Mouse (Mus musculus) Patski (cell line): ENCODE data around the gene Pex14. TPM values are rescaled to one million over a fixed set of nuclear protein-coding genes. Genes with fewer than 3 reads are reported as not detected.

ENCODE experiments used
- ATAC-seq: fragments of 100-300 bp; one replicate; pipeline ENCODE4 v1.8.0; 2021
- CTCF ChIA-PET: fragments of 350-600 bp; sonication (Branson Sonifier 250); formaldehyde crosslinking; loops from one replicate; lab custom pipeline; 2022; ENCODE audit warnings: inconsistent platforms; lab: Charles Lee
- POLR2A ChIA-PET: fragments of 350-600 bp; sonication (Branson Sonifier 250); formaldehyde crosslinking; loops from one replicate; lab custom pipeline; 2022; ENCODE audit warnings: antibody characterized with exemption, inconsistent platforms; lab: Charles Lee
- DNase-seq: peaks from one replicate; pipeline ENCODE4 v3.0.0-alpha.2; 2011; ENCODE audit warnings: low read depth, low spot score
- H3K27me3 ChIP-seq: fragments of 371-371 bp; one replicate; pipeline ENCODE4 v1.5.1; 2021
- CTCF ChIP-seq: fragments of 100-300 bp; IDR thresholded peaks from one replicate; pipeline ENCODE4 v1.5.1; 2021
- in situ Hi-C: fragments of 300-500 bp; cut with MboI; formaldehyde crosslinking; loops from 3 replicates; pipeline ENCODE4 v1.11.1; 2018; ENCODE audit warnings: low pct_unique_long_range_greater_than_20kb, mixed read lengths
- polyA plus RNA-seq: library from polyadenylated mRNA; unstranded; gene quantifications from one replicate; pipeline ENCODE4 v1.2.3, GENCODE M21; 2021

Gene Pex14
- polyA plus RNA-seq, 1 experiment from 2014 or later: 41.3 TPM

- no peaks in the 10 kb centered on the region for H3K27me3 ChIP-seq
- in situ Hi-C loops: no loop called here
- DNase-seq (no peak), ATAC-seq (no peak)
- ChIA-PET POLR2A (interaction anchor here (1.5 kb wide), 1 partner anchor 13 kb away, joined by 3 read pairs; no protein-coding TSS in a partner anchor), CTCF (no interaction called here)
- no peak for TF ChIP-seq CTCF
These were observed 62.0 kb downstream of the Pex14 start for GRCm38 (mm10) chr4:149037706-149038105.

DNA sequence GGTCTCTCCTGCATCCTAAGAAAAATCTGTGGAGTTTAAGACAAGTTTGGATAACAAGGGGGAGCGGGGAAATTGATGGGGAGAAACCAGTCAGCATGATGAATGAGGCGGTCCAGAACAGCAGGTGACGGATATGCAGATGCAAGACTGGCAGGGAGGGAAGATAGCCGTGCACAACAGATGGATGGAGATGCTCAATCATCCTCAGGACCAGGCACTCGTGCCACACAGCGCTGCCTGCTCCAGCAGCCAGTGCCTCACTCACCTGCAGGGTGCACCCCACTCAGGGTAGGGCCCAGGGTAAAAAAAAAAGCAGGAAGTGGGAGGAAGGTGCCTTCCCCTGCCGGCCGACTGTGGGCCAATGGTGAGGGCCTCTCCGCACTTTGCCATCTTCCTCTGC, 63.1 kb downstream of the Pex14 start:
- no peaks in the 10 kb centered on the region for H3K27me3 ChIP-seq
- TF ChIP-seq CTCF: no peak
- ChIA-PET CTCF (no interaction called here), POLR2A (no interaction called here)
- no peak for DNase-seq
- in situ Hi-C loops: no loop called here
- ATAC-seq: no peak

DNA sequence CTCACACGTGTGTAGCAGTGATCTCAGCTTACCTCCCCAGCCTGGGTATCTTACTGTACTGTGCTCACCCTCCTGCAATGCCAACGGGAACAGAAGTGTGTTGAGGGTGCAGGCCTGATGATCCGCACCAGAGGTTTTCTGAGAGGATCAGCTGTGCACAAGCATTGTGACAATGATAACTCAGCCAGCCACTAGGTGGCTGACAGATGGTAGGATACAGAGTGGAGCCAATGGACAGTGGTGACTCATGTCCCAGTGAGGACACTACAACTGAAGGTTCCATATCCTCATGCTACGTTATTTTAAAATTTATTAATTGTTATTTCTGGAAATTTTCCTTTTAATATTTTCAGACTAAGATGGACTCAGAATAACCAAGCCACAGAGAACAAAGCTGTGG, 68.2 kb downstream of the Pex14 start:
- no peak for DNase-seq
- no peak for TF ChIP-seq CTCF
- ATAC-seq: no peak
- in situ Hi-C loops: no loop called here
- H3K27me3 ChIP-seq: no peaks in the 10 kb centered on the region
- CTCF ChIA-PET: interaction anchor here (1.2 kb wide), 1 partner anchor 10 kb away, joined by 3 read pairs; no protein-coding TSS in a partner anchor
- POLR2A ChIA-PET: interaction anchor here (1.1 kb wide), 1 partner anchor 42 kb away, joined by 3 read pairs; no protein-coding TSS in a partner anchor

DNA sequence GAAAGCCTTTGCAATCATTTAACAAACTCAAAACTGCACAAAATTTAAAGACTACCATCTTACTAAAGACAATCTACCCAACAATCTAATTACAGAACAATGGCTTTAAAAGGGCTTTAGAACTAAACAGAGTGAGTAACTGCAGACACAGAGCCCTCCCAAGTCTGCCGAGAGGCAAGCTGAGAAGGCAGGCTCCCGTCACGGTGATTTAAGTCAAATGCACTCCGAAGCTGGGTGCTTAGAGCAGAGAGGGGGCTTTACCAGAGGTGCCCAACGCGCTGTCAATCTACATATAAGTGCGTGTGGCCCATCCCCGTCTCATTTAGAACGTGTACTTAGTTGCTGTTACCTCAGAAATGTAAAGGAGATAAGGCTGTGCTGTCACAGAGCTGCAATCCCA, 72.1 kb downstream of the Pex14 start:
- no peaks in the 10 kb centered on the region for H3K27me3 ChIP-seq
- no peak for TF ChIP-seq CTCF
- ATAC-seq (no peak), DNase-seq (no peak)
- POLR2A ChIA-PET: no interaction called here
- CTCF ChIA-PET: no interaction called here
- in situ Hi-C loops: no loop called here

DNA sequence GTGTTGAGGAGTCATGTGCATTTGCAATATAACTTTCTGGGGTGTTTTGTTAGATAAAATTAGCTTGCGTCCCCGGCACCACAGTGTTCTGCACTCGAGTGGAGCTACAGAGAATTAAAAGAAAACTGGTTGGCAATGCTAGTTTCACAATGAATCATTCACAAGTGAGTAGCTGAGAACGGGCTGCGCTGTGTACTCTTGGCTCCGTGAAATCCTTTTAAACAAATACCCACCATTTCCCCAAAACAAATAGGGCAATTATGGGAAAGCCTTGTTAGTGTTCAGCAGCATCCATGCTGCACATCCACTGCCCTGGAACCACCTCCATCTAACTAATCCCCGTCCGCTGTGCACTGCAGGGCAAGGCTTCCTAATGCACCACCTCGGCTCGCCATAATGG, 74.4 kb downstream of the Pex14 start:
- in situ Hi-C loops: no loop called here
- no peak for ATAC-seq
- CTCF ChIA-PET: interaction anchor here (1.6 kb wide), 1 partner anchor 9 kb away, joined by 4 read pairs; no protein-coding TSS in a partner anchor
- DNase-seq: no peak
- no peak for TF ChIP-seq CTCF
- no peaks in the 10 kb centered on the region for H3K27me3 ChIP-seq
- POLR2A ChIA-PET: interaction anchor here (1.4 kb wide), 1 partner anchor 13 kb away, joined by 3 read pairs; no protein-coding TSS in a partner anchor

DNA sequence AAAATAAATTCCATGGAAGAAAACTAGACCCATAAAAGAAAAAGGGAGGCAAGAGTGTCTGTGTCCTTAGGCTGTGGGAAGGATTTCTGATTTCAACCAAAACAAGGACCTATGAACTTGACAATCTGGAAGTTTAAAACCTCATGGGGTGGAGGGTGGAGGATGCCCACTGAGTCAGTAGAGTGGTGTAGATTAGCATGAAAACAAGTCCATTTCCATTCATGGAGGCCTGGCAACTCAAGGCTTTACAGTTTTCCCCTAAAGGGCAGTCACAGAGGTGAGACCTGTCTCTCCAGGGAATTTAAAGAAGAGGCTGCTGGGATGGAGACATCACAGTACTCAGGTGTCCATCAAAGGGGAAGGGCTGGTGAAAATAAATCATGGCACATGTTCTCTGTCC, 78.7 kb downstream of the Pex14 start:
- in situ Hi-C loops: no loop called here
- ChIA-PET CTCF (interaction anchor here (1.1 to 1.4 kb wide), 2 partner anchors 10 to 29 kb away, joined by 3 to 4 read pairs; no protein-coding TSS in a partner anchor), POLR2A (no interaction called here)
- no peaks in the 10 kb centered on the region for H3K27me3 ChIP-seq
- no peak for TF ChIP-seq CTCF
- no peak for ATAC-seq
- no peak for DNase-seq

GRCm38 (mm10) chr4:149019456-149019855, 80.2 kb downstream of the Pex14 start:
- in situ Hi-C loops: no loop called here
- ATAC-seq (no peak), DNase-seq (no peak)
- ChIA-PET POLR2A (no interaction called here), CTCF (no interaction called here)
- TF ChIP-seq CTCF: no peak
- no peaks in the 10 kb centered on the region for H3K27me3 ChIP-seq

DNA sequence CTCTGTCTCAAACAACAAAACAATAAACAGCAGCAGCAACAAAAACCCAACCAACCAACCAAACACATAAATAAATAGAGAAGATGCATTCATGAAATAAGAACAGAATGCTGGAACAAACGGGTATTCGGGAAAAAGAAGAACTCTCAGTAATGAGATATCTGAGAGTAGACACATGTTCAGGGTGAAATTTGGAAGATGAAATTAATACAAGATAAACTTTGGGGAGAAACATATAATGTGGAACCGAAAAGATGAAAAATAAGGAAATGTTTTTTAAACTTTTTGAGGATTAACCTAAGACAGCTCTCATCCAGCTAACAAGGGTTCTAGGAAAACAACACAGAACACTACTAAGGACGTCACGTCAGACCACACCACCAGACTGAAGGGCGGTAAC, 92.9 kb downstream of the Pex14 start:
- POLR2A ChIA-PET: no interaction called here
- in situ Hi-C loops: no loop called here

GRCm38 (mm10) chr4:149006107-149006506, 93.6 kb downstream of the Pex14 start:
- DNase-seq: no peak
- POLR2A ChIA-PET: no interaction called here
- no peaks in the 10 kb centered on the region for H3K27me3 ChIP-seq
- in situ Hi-C loops: no loop called here
- TF ChIP-seq CTCF: no peak
- CTCF ChIA-PET: no interaction called here
- no peak for ATAC-seq

More for the DNA sequence above, 92.9 kb downstream of the Pex14 start:
- no peak for ATAC-seq
- TF ChIP-seq CTCF: no peak
- H3K27me3 ChIP-seq: no peaks in the 10 kb centered on the region
- DNase-seq: no peak
- CTCF ChIA-PET: no interaction called here

GRCm38 (mm10) chr4:149002441-149003093, 97.1 kb downstream of the Pex14 start:
- no peaks in the 10 kb centered on the region for H3K27me3 ChIP-seq
- POLR2A ChIA-PET: no interaction called here
- ATAC-seq: no peak
- in situ Hi-C loops: no loop called here
- CTCF ChIA-PET: no interaction called here
- no peak for TF ChIP-seq CTCF
- DNase-seq: no peak

- TF ChIP-seq CTCF: no peak
- CTCF ChIA-PET: no interaction called here
- in situ Hi-C loops: no loop called here
These were observed 98.2 kb downstream of the Pex14 start for GRCm38 (mm10) chr4:149001515-149001914.

DNA sequence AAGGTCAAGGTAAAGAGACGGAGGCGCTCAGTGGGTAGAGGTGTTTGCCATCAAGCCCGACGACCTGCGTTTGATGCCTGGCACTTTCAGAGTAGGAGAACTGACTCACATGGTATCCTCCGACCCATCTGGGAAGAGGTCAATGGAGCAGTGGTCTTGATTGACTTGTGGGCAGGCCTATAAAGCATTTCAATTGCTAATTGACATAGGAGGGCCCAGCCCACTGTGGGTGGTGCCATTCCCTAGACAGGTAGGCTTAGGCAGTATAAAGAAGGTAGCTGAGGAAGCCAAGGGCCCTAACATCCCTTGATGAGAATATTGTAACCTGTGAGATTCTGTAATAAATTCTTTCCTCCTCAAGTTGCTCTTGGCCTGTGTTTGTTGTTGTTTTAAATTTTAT, 98.9 kb downstream of the Pex14 start:
- in situ Hi-C loops: no loop called here
- ChIA-PET CTCF (no interaction called here), POLR2A (no interaction called here)
- H3K27me3 ChIP-seq: no peaks in the 10 kb centered on the region
- DNase-seq (no peak), ATAC-seq (no peak)
- TF ChIP-seq CTCF: no peak

More at GRCm38 (mm10) chr4:149001515-149001914, 98.2 kb downstream of the Pex14 start:
- POLR2A ChIA-PET: no interaction called here
- H3K27me3 ChIP-seq: no peaks in the 10 kb centered on the region
- ATAC-seq (no peak), DNase-seq (no peak)
